In the genomic region with DNA sequence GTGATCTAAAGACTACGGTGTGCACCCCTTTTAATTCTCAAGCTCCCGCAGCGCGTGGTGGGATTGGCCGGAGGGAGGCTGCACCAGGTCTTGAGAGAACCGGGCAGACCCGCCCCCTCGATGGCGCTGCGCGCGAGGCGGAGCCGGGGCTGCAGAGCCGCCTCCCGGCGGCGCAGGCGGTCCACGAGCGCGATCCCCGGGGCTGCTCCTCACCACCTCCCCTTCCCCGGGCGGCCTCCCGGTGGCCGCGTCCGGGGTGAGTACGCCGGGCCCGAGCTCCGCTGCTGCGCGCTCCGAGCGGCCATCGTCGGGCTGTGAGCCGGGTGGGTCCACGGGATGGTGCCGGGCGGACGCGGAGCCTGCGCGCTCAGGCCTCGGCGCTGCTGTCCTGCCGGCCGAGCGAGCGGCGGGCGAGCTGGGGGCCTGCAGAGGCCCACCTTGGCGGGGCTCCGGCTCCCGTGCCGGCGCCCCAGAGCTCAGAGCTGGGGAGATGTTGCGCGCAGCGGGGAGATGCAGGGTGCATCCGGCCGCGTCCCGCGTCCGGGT, we compare ENCODE assay signal across 8 mouse cellular contexts. TPM values are rescaled to one million over a fixed set of nuclear protein-coding genes. Genes with fewer than 3 reads are reported as not detected.
DNase-seq lines count a peak whose midpoint lies in the region; ATAC-seq lines count a peak whose summit lies in the region.

TSS of gene B4galt4 (plus strand) at position 152 of the 546 bp plus-strand sequence.

- H3K4me2 ChIP-seq in hindbrain, embryonic 13.5 days = peak within 1 kb of the TSS; percentile 87

- peaks cover 11% of the 10 kb centered on the region for H3K4me1 ChIP-seq in hindbrain, embryonic 13.5 days (replicated peaks)

- peaks cover 4% of the 10 kb centered on the region; the same call in 1 of the 2 replicates for H3K27me3 ChIP-seq in hindbrain, embryonic 13.5 days

- WGBS in hindbrain, embryonic 13.5 days = under 1% methylated on average over 48 of the region's 69 CpGs

- ATAC-seq in hindbrain, embryonic 13.5 days (ENCODE audit: low FRiP score) = peak; percentile 94

- peak within 1 kb of the TSS; percentile 95 for H3K9ac ChIP-seq in hindbrain, embryonic 13.5 days

- peak within 1 kb of the TSS; percentile 86 for H3K27ac ChIP-seq in hindbrain, embryonic 13.5 days

- peak; percentile 60 for DNase-seq in NIH3T3 (ENCODE audit: low read depth)
- DNase-seq in cerebellum, postnatal 10 days = peak; percentile 79 to 86
- DNase-seq in frontal cortex, postnatal 36 days (ENCODE audit: low spot score in 2 of 2) = peak; percentile 81 to 83
- peak; percentile 82 to 89 for DNase-seq in layer of hippocampus, postnatal 36 days
- DNase-seq in lung, postnatal 14 days = peak; percentile 86
- DNase-seq in retina, postnatal 7 days (ENCODE audit: low read depth, low spot score) = peak; percentile 57
- DNase-seq in urinary bladder, postnatal 14 days (ENCODE audit: low spot score) = peak; percentile 83

- no peaks in the 10 kb centered on the region for H3K36me3 ChIP-seq in hindbrain, embryonic 13.5 days

- peak within 1 kb of the TSS; percentile 80 for H3K4me3 ChIP-seq in hindbrain, embryonic 13.5 days

- H3K9me3 ChIP-seq in hindbrain, embryonic 13.5 days = no peaks in the 10 kb centered on the region

RNA-seq across cellular contexts. Expression of gene B4galt4, which starts in this region (rescaled TPM):
- polyA plus RNA-seq in hindbrain, embryonic 13.5 days (2015; fragmentation: Nextera tagmentation; extraction: Ambion mirVana) = 29.1 and 30.0 TPM in 2 replicates
- total RNA-seq in layer of hippocampus, postnatal 36 days (2021) = 10 to 100 TPM; 29.8 to 38.8 TPM

Comparison
In these comparisons a context has a peak if more than half of its experiments do, and no peak if none do; other contexts are left out.
1. Peak in every context shown above with its lines: DNase-seq, ATAC-seq, H3K4me3 ChIP-seq and H3K27ac ChIP-seq.